Mouse (Mus musculus) liver, embryonic 14.5 days (tissue): ENCODE data around the gene Ifna7. TPM values are rescaled to one million over a fixed set of nuclear protein-coding genes. Genes with fewer than 3 reads are reported as not detected.
"Not testable (repeated sequence)": the region's sequence is repeated elsewhere in the genome, so short reads cannot be mapped to it uniquely, and the experiment has no call there.

ENCODE experiments used
- ATAC-seq: fragments of 200-750 bp; cut with Nextera tagmentation; 2 replicates; pipeline ENCODE4 v1.8.0; 2017; ENCODE audit warnings: moderate number of reproducible peaks, mild to moderate bottlenecking, moderate library complexity; ENCODE audit not compliant: insufficient read depth
- DNase-seq, 3 experiments: peaks; one replicate each; pipeline ENCODE4 v3.0.0-alpha.2; 2012 to 2013; ENCODE audit warnings: low read depth in 3 of 3, low spot score in 3 of 3
- H3K27ac ChIP-seq: fragments of 300-500 bp; sonication (generic); 2 replicates; pipeline ENCODE4 v1.5.1; 2014; ENCODE audit warnings: moderate library complexity, mild to moderate bottlenecking, control low read depth, inconsistent platforms
- H3K27me3 ChIP-seq: fragments of 300-500 bp; sonication (generic); 2 replicates; pipeline ENCODE4 v1.6.1; 2014; ENCODE audit warnings: mild to moderate bottlenecking, low read length, moderate library complexity; ENCODE audit not compliant: control insufficient read depth, insufficient read depth
- H3K36me3 ChIP-seq: fragments of 300-500 bp; sonication (generic); replicated peaks from 2 replicates; pipeline ENCODE4 v1.6.1; 2014; ENCODE audit warnings: low read depth; ENCODE audit not compliant: control insufficient read depth, insufficient read depth
- H3K4me1 ChIP-seq, 2 experiments: fragments of 200-500 bp in 1 of 2; fragments of 300-500 bp in 1 of 2; sonication (generic) in 1 of 2; replicated peaks; 2 replicates each; pipeline ENCODE4 v1.6.1; 2012 to 2014; ENCODE audit warnings: antibody characterized with exemption in 1 of 2, inconsistent platforms in 1 of 2, low read length in 1 of 2; ENCODE audit not compliant: control insufficient read depth in 2 of 2, insufficient read depth in 2 of 2
- H3K4me2 ChIP-seq: fragments of 300-500 bp; sonication (generic); 2 replicates; pipeline ENCODE4 v1.6.1; 2014; ENCODE audit warnings: low read depth, mild to moderate bottlenecking, control low read depth, moderate library complexity
- H3K4me3 ChIP-seq, 2 experiments: fragments of 200-500 bp in 1 of 2; fragments of 300-500 bp in 1 of 2; sonication (generic) in 1 of 2; 2 replicates each; pipeline ENCODE4 v1.5.1; 2012 to 2014; ENCODE audit warnings: low read depth in 2 of 2, low read length in 2 of 2, mild to moderate bottlenecking in 2 of 2, control low read depth in 1 of 2, inconsistent platforms in 1 of 2, moderate library complexity in 1 of 2; ENCODE audit not compliant: insufficient read depth in 1 of 2
- H3K9ac ChIP-seq: fragments of 300-500 bp; sonication (generic); replicated peaks from 2 replicates; pipeline ENCODE4 v1.6.1; 2014; ENCODE audit warnings: mild to moderate bottlenecking, control low read depth, moderate library complexity
- H3K9me3 ChIP-seq: fragments of 300-500 bp; sonication (generic); 2 replicates; pipeline ENCODE4 v1.6.1; 2016; ENCODE audit warnings: low read length, mixed read lengths; ENCODE audit not compliant: control insufficient read depth
- CTCF ChIP-seq: IDR thresholded peaks from 2 replicates; pipeline ENCODE4 v1.5.1; 2016; ENCODE audit warnings: antibody characterized with exemption, low read depth, control low read depth
- WGBS: fragments of 180-500 bp; shearing (Covaris S2); extraction: QIAGEN DNeasy Blood & Tissue Kit; methylation state at CpG from one replicate; pipeline ENCODE4 v1.1.7; 2014; ENCODE audit not compliant: insufficient replicate concordance; 5-methylcytosine and 5-hydroxymethylcytosine counted together
- polyA plus RNA-seq, 2 experiments: library from polyadenylated mRNA; depleted of rRNA in 1 of 2; stranded (reverse) in 1 of 2; unstranded in 1 of 2; fragments of >200 nt; fragmentation: Nextera tagmentation in 1 of 2; extraction: Ambion mirVana in 1 of 2; gene quantifications; 2 replicates each; pipeline versions ENCODE4 v1.2.1 to v1.2.3; 2012 to 2014

Ifna7 gene
- polyA plus RNA-seq, 2 experiments = not detected

- not testable (repeated sequence) for H3K27me3 ChIP-seq, H3K9ac ChIP-seq, H3K36me3 ChIP-seq, H3K4me3 ChIP-seq, H3K4me1 ChIP-seq, H3K9me3 ChIP-seq, DNase-seq, ATAC-seq, H3K27ac ChIP-seq, H3K4me2 ChIP-seq
- WGBS = no CpG with 5 or more reads among the region's 28 CpGs
- TF ChIP-seq CTCF = peak; percentile 66
Measured at GRCm38 (mm10) chr4:88788402-88788801, 27.6 kb upstream of the Ifna7 start, which contains the start of gene Gm13277. Gene Gm13277, plus strand, starts transcription at chr4:88788632.

DNA sequence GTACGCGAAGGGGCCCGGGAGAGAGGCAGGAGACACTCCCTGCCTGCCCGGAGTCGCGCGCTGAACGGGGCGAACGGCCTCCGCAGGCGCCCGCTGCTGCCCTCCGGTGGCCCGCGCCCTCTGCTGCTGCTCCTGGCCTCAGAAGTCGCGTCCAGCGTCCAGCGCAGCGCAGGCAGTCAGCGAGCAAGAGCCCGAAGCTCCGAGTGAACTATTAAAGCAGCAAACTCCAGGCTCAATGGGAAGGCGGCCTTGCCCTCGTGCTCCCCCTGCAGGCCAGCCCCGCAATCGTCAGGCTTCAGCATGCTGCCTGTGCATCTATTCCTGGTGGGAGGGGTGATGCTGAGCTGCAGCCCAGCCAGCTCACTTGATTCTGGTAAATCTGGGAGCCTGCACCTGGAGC, 24.8 kb upstream of the Ifna7 start, which contains the start of gene Gm13278:
Gene Gm13278, plus strand, starts transcription at position 301 of the 400 bp plus-strand sequence.
- not testable (repeated sequence) for H3K4me1 ChIP-seq, H3K27me3 ChIP-seq, DNase-seq, H3K4me2 ChIP-seq, H3K9me3 ChIP-seq, H3K36me3 ChIP-seq, H3K4me3 ChIP-seq, ATAC-seq, H3K27ac ChIP-seq, H3K9ac ChIP-seq
- no CpG with 5 or more reads among the region's 28 CpGs for WGBS

GRCm38 (mm10) chr4:88793936-88794675, 21.9 kb upstream of the Ifna7 start, which contains the start of gene Gm13275:
Gene Gm13275, plus strand, starts transcription at chr4:88794487.
- not testable (repeated sequence) for H3K27ac ChIP-seq, H3K9me3 ChIP-seq, H3K36me3 ChIP-seq, ATAC-seq, H3K4me3 ChIP-seq, DNase-seq, H3K27me3 ChIP-seq, H3K9ac ChIP-seq, H3K4me1 ChIP-seq, H3K4me2 ChIP-seq
- peak; percentile 43 for TF ChIP-seq CTCF
- WGBS = 0% methylated on average over 9 of the region's 52 CpGs

DNA sequence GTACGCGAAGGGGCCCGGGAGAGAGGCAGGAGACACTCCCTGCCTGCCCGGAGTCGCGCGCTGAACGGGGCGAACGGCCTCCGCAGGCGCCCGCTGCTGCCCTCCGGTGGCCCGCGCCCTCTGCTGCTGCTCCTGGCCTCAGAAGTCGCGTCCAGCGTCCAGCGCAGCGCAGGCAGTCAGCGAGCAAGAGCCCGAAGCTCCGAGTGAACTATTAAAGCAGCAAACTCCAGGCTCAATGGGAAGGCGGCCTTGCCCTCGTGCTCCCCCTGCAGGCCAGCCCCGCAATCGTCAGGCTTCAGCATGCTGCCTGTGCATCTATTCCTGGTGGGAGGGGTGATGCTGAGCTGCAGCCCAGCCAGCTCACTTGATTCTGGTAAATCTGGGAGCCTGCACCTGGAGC, 18.9 kb upstream of the Ifna7 start, which contains the start of gene Gm13279:
Gene Gm13279, plus strand, starts transcription at position 301 of the 400 bp plus-strand sequence.
- not testable (repeated sequence) for H3K4me3 ChIP-seq, H3K9me3 ChIP-seq, H3K9ac ChIP-seq, H3K36me3 ChIP-seq, H3K4me1 ChIP-seq, H3K4me2 ChIP-seq, H3K27me3 ChIP-seq, H3K27ac ChIP-seq, DNase-seq, ATAC-seq
- WGBS = no CpG with 5 or more reads among the region's 28 CpGs

DNA sequence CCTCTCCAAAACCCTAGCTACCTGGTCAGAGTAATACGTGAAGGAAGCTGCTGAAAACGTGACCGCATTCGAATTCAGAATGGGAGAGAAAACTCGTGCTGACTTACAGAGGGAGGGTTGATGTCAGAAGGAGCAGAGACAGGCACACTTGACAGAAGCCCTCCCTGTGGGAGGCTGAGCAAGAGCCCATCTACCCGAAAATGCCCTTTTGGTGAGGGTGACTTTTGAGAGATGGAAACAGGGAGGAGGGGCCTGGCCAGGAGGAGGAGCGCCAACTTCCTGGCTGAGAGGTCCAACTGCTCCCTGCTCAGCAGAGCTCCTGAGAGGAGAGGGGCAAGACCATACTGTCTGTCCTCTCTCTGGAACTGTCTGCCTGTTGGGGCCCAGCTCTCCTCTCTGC, 16.7 kb upstream of the Ifna7 start, which contains the start of gene Gm13285:
Gene Gm13285, plus strand, starts transcription at position 301 of the 400 bp plus-strand sequence.
- WGBS = 4% methylated on average over 2 of the region's 7 CpGs
- not testable (repeated sequence) for ATAC-seq, H3K36me3 ChIP-seq, H3K9ac ChIP-seq, DNase-seq, H3K4me2 ChIP-seq, H3K27me3 ChIP-seq, H3K9me3 ChIP-seq, H3K27ac ChIP-seq, H3K4me3 ChIP-seq, H3K4me1 ChIP-seq

DNA sequence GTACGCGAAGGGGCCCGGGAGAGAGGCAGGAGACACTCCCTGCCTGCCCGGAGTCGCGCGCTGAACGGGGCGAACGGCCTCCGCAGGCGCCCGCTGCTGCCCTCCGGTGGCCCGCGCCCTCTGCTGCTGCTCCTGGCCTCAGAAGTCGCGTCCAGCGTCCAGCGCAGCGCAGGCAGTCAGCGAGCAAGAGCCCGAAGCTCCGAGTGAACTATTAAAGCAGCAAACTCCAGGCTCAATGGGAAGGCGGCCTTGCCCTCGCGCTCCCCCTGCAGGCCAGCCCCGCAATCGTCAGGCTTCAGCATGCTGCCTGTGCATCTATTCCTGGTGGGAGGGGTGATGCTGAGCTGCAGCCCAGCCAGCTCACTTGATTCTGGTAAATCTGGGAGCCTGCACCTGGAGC, 13.1 kb upstream of the Ifna7 start, which contains the start of gene Gm13287:
Gene Gm13287, plus strand, starts transcription at position 301 of the 400 bp plus-strand sequence.
- not testable (repeated sequence) for H3K4me2 ChIP-seq, ATAC-seq, H3K27me3 ChIP-seq, H3K4me3 ChIP-seq, H3K36me3 ChIP-seq, H3K4me1 ChIP-seq, DNase-seq, H3K9me3 ChIP-seq, H3K9ac ChIP-seq, H3K27ac ChIP-seq
- WGBS = no CpG with 5 or more reads among the region's 29 CpGs

GRCm38 (mm10) chr4:88805231-88805630, 10.8 kb upstream of the Ifna7 start, which contains the start of gene Gm13288:
Gene Gm13288, plus strand, starts transcription at chr4:88805531.
- not testable (repeated sequence) for H3K9me3 ChIP-seq, H3K4me1 ChIP-seq, H3K27ac ChIP-seq, H3K36me3 ChIP-seq, ATAC-seq, H3K9ac ChIP-seq, H3K27me3 ChIP-seq, DNase-seq
- WGBS = no CpG with 5 or more reads among the region's 8 CpGs
- Histone ChIP-seq H3K4me3 (0 out of 4 replicates have a peak within 1 kb of the TSS, but pooled peaks of 1 of the 2 experiments have one; percentile 21), H3K4me2 (peak within 1 kb of the TSS; percentile 31; the same call in 1 of the 2 replicates)
